Mouse (Mus musculus) heart, embryonic 15.5 days (tissue): ENCODE measurements around the gene Chd3. TPM values are rescaled to one million over a fixed set of nuclear protein-coding genes. Genes with fewer than 3 reads are reported as not detected.

Source experiments
- ATAC-seq: fragments of 200-750 bp; cut with Nextera tagmentation; replicated peaks from 2 replicates; pipeline ENCODE4 v1.8.0; 2017; ENCODE audit warnings: low read depth, moderate TSS enrichment; ENCODE audit not compliant: insufficient number of reproducible peaks, insufficient read depth, low FRiP score
- H3K27ac ChIP-seq: fragments of 300-500 bp; sonication (generic); 2 replicates; pipeline ENCODE4 v1.5.1; 2015; ENCODE audit warnings: mild to moderate bottlenecking, inconsistent platforms
- H3K27me3 ChIP-seq: fragments of 300-500 bp; sonication (generic); 2 replicates; pipeline ENCODE4 v1.6.1; 2015; ENCODE audit warnings: inconsistent platforms
- H3K36me3 ChIP-seq: fragments of 300-500 bp; sonication (generic); 2 replicates; pipeline ENCODE4 v1.6.1; 2015; ENCODE audit warnings: mild to moderate bottlenecking, inconsistent platforms
- H3K4me1 ChIP-seq: fragments of 300-500 bp; sonication (generic); replicated peaks from 2 replicates; pipeline ENCODE4 v1.6.1; 2015; ENCODE audit warnings: inconsistent platforms
- H3K4me2 ChIP-seq: fragments of 300-500 bp; sonication (generic); 2 replicates; pipeline ENCODE4 v1.6.1; 2015; ENCODE audit warnings: inconsistent platforms, mild to moderate bottlenecking, moderate library complexity
- H3K4me3 ChIP-seq: fragments of 300-500 bp; sonication (generic); 2 replicates; pipeline ENCODE4 v1.5.1; 2015; ENCODE audit warnings: mild to moderate bottlenecking, inconsistent platforms
- H3K9ac ChIP-seq: fragments of 300-500 bp; sonication (generic); 2 replicates; pipeline ENCODE4 v1.6.1; 2015; ENCODE audit warnings: mild to moderate bottlenecking, inconsistent platforms
- H3K9me3 ChIP-seq: fragments of 300-500 bp; sonication (generic); replicated peaks from 2 replicates; pipeline ENCODE4 v1.6.1; 2016; ENCODE audit warnings: inconsistent platforms
- WGBS: fragments of 180-500 bp; shearing (Covaris S2); methylation state at CpG from one replicate; pipeline ENCODE4 v1.1.7; 2015; ENCODE audit warnings: mixed read lengths; 5-methylcytosine and 5-hydroxymethylcytosine counted together
- polyA plus RNA-seq: library from polyadenylated mRNA; unstranded; fragments of >200 nt; fragmentation: Nextera tagmentation; extraction: Ambion mirVana; gene quantifications from 2 replicates; pipeline ENCODE4 v1.2.1, GENCODE M21; 2015

Chd3 gene
- polyA plus RNA-seq, 1 experiment from 2014 or later, result 14.2 TPM

- peaks cover 27% of the 10 kb centered on the region for H3K4me1 ChIP-seq
- no peak for ATAC-seq
- H3K9ac ChIP-seq, result no peak overlapping the region
- peaks cover 76% of the 10 kb centered on the region for H3K36me3 ChIP-seq
- no peak overlapping the region for H3K27ac ChIP-seq
- WGBS, result 89% methylated on average over 23 of the region's 24 CpGs
- H3K4me2 ChIP-seq, result no peak overlapping the region
- H3K9me3 ChIP-seq, result no peaks in the 10 kb centered on the region
- H3K27me3 ChIP-seq, result no peaks in the 10 kb centered on the region
- H3K4me3 ChIP-seq, result no peak overlapping the region
Measured at GRCm38 (mm10) chr11:69404595-69405396, 35.6 kb upstream of the Chd3 start.

GRCm38 (mm10) chr11:69403691-69404594 is 34.7 kb upstream of the Chd3 start:
- no peak overlapping the region for H3K27ac ChIP-seq
- H3K4me3 ChIP-seq, result no peak overlapping the region
- ATAC-seq, result no peak
- no peaks in the 10 kb centered on the region for H3K27me3 ChIP-seq
- H3K9ac ChIP-seq, result no peak overlapping the region
- H3K9me3 ChIP-seq, result no peaks in the 10 kb centered on the region
- WGBS, result 91% methylated on average over 38 of the region's 38 CpGs
- no peak overlapping the region for H3K4me2 ChIP-seq
- H3K4me1 ChIP-seq, result peaks cover 33% of the 10 kb centered on the region
- H3K36me3 ChIP-seq, result peaks cover 82% of the 10 kb centered on the region

- Histone ChIP-seq H3K27ac (no peak overlapping the region), H3K4me1 (peaks cover 39% of the 10 kb centered on the region), H3K4me2 (no peak overlapping the region), H3K9ac (no peak overlapping the region), H3K9me3 (no peaks in the 10 kb centered on the region), H3K4me3 (no peak overlapping the region), H3K36me3 (peaks cover 70% of the 10 kb centered on the region), H3K27me3 (no peaks in the 10 kb centered on the region)
- 84% methylated on average over 12 of the region's 12 CpGs for WGBS
- no peak for ATAC-seq
Measured at GRCm38 (mm10) chr11:69401987-69402386, 32.8 kb upstream of the Chd3 start.

- 0 out of 2 replicates have a peak overlapping the region, but pooled peaks have one; percentile 8 for H3K9ac ChIP-seq
- H3K27me3 ChIP-seq, result no peaks in the 10 kb centered on the region
- peaks cover 47% of the 10 kb centered on the region for H3K4me1 ChIP-seq
- H3K4me2 ChIP-seq, result no peak overlapping the region; the same call in 1 of the 2 replicates
- no peak overlapping the region for H3K27ac ChIP-seq
- no peaks in the 10 kb centered on the region for H3K9me3 ChIP-seq
- H3K4me3 ChIP-seq, result no peak overlapping the region
- peaks cover 63% of the 10 kb centered on the region for H3K36me3 ChIP-seq
- ATAC-seq, result peak; percentile 41
- WGBS, result 23% methylated on average over 22 of the region's 22 CpGs
Measured at GRCm38 (mm10) chr11:69401210-69401637, 32.0 kb upstream of the Chd3 start.

- Histone ChIP-seq H3K4me2 (peak overlapping the region; percentile 82; the same call in 1 of the 2 replicates), H3K4me1 (peaks cover 49% of the 10 kb centered on the region), H3K4me3 (no peak overlapping the region; the same call in 1 of the 2 replicates), H3K9me3 (no peaks in the 10 kb centered on the region), H3K27me3 (no peaks in the 10 kb centered on the region), H3K36me3 (peaks cover 54% of the 10 kb centered on the region), H3K9ac (no peak overlapping the region), H3K27ac (no peak overlapping the region)
- ATAC-seq, result no peak
- 76% methylated on average over 25 of the region's 25 CpGs for WGBS
Measured at GRCm38 (mm10) chr11:69400083-69400850, 31.1 kb upstream of the Chd3 start.

- Histone ChIP-seq H3K27ac (no peak overlapping the region), H3K4me2 (peak overlapping the region; percentile 82), H3K36me3 (peaks cover 47% of the 10 kb centered on the region), H3K4me3 (peak overlapping the region; percentile 87; the same call in 1 of the 2 replicates), H3K9ac (0 out of 2 replicates have a peak overlapping the region, but pooled peaks have one; percentile 21), H3K4me1 (peaks cover 49% of the 10 kb centered on the region), H3K9me3 (no peaks in the 10 kb centered on the region), H3K27me3 (no peaks in the 10 kb centered on the region)
- 46% methylated on average over 66 of the region's 66 CpGs for WGBS
- ATAC-seq, result no peak
Measured at GRCm38 (mm10) chr11:69399201-69400082, 30.2 kb upstream of the Chd3 start.

GRCm38 (mm10) chr11:69398486-69399200 is 29.4 kb upstream of the Chd3 start:
- WGBS, result 30% methylated on average over 21 of the region's 21 CpGs
- Histone ChIP-seq H3K4me3 (peak overlapping the region; percentile 87), H3K4me2 (peak overlapping the region; percentile 82), H3K27me3 (no peaks in the 10 kb centered on the region), H3K36me3 (peaks cover 39% of the 10 kb centered on the region), H3K4me1 (peaks cover 53% of the 10 kb centered on the region), H3K27ac (peak overlapping the region; percentile 99), H3K9ac (peak overlapping the region; percentile 54), H3K9me3 (no peaks in the 10 kb centered on the region)
- ATAC-seq, result no peak

- Histone ChIP-seq H3K4me2 (peak within 1 kb of the TSS; percentile 82), H3K36me3 (peaks cover 33% of the 10 kb centered on the region), H3K27me3 (no peaks in the 10 kb centered on the region), H3K9me3 (no peaks in the 10 kb centered on the region), H3K27ac (peak within 1 kb of the TSS; percentile 99), H3K4me3 (peak within 1 kb of the TSS; percentile 87), H3K4me1 (peaks cover 53% of the 10 kb centered on the region), H3K9ac (peak within 1 kb of the TSS; percentile 94)
- 11% methylated on average over 16 of the region's 16 CpGs for WGBS
- no peak for ATAC-seq
Measured at GRCm38 (mm10) chr11:69398059-69398458, 28.9 kb upstream of the Chd3 start, which contains the start of gene Tmem88. Gene Tmem88, minus strand, starts transcription at chr11:69398234.

GRCm38 (mm10) chr11:69397581-69398057 is 28.4 kb upstream of the Chd3 start:
- H3K4me2 ChIP-seq, result peak overlapping the region; percentile 82
- no peak for ATAC-seq

More at GRCm38 (mm10) chr11:69397581-69398057, 28.4 kb upstream of the Chd3 start:
- H3K4me3 ChIP-seq, result peak overlapping the region; percentile 87
- 9% methylated on average over 24 of the region's 24 CpGs for WGBS
- peak overlapping the region; percentile 54 for H3K9ac ChIP-seq
- H3K36me3 ChIP-seq, result peaks cover 30% of the 10 kb centered on the region
- no peaks in the 10 kb centered on the region for H3K27me3 ChIP-seq
- peaks cover 53% of the 10 kb centered on the region for H3K4me1 ChIP-seq
- no peaks in the 10 kb centered on the region for H3K9me3 ChIP-seq
- H3K27ac ChIP-seq, result peak overlapping the region; percentile 99
